Mouse (Mus musculus): ENCODE measurements around the gene Usp38. TPM values are rescaled to one million over a fixed set of nuclear protein-coding genes. Genes with fewer than 3 reads are reported as not detected.

Usp38 gene
- total and polyA plus RNA-seq, 3 experiments: 19.3 to 30.6 (median 20.4) TPM

GRCm38 (mm10) chr8:80957776-80958175 is 57.0 kb downstream of the Usp38 start (continued):
- no peak for TF ChIP-seq EP300 (IDR thresholded peaks at IDR 0.05; ENCODE audit: low read length)
- TF ChIP-seq BHLHE40 (IDR thresholded peaks at IDR 0.05; ENCODE audit: low read depth, low read length): no peak

- Histone ChIP-seq H3K27ac (ENCODE audit: insufficient read depth, low read depth) (no peak overlapping the region), H3K4me3 (replicated peaks in 1 of 3; ENCODE audit: low read depth in 2 of 3, low read length in 2 of 3, poor library complexity in 1 of 3) (no peak overlapping the region), H3K9me3 (replicated peaks; ENCODE audit: low read length) (peaks cover 8% of the 10 kb centered on the region), H3K79me2 (replicated peaks; ENCODE audit: control insufficient read depth, extremely low read depth, insufficient read depth, poor library complexity, severe bottlenecking) (no peaks in the 10 kb centered on the region), H3K9ac (ENCODE audit: insufficient read depth, low read depth) (no peak overlapping the region), H3K4me2 (ENCODE audit: insufficient read depth, low read depth, poor library complexity, severe bottlenecking) (no peak overlapping the region), H3K4me1 (ENCODE audit: control insufficient read depth in 1 of 2, insufficient read depth in 2 of 2) (peaks cover 7 to 16% of the 10 kb centered on the region in 2 experiments; a peak in 3 of 4 replicates), H3K27me3 (replicated peaks) (no peaks in the 10 kb centered on the region), H3K36me3 (replicated peaks in 1 of 2; ENCODE audit: control insufficient read depth in 1 of 2, insufficient read depth in 1 of 2, low read length in 1 of 2) (no peaks in the 10 kb centered on the region)
- dilution Hi-C loops (cut with MboI; ENCODE audit: extremely low pct_ligation_motif_present, extremely low pct_unique_long_range_greater_than_20kb, low sequenced_read_pairs): no loop called here
- TF ChIP-seq ZNF384 (IDR thresholded peaks at IDR 0.05; ENCODE audit: low read depth, low read length) (no peak), MXI1 (IDR thresholded peaks at IDR 0.05; ENCODE audit: low read depth, low read length) (no peak), HCFC1 (IDR thresholded peaks at IDR 0.05; ENCODE audit: low read depth, low read length) (no peak), ZKSCAN1 (IDR thresholded peaks at IDR 0.05; ENCODE audit: borderline replicate concordance, low read depth, low read length) (no peak), MEF2A (IDR thresholded peaks at IDR 0.05; ENCODE audit: borderline replicate concordance, low read depth, low read length) (no peak), BHLHE40 (IDR thresholded peaks at IDR 0.05; ENCODE audit: low read depth, low read length) (no peak), NELFE (IDR thresholded peaks at IDR 0.05; ENCODE audit: low read depth, low read length) (no peak), TCF12 (IDR thresholded peaks at IDR 0.05; ENCODE audit: low read depth, low read length) (no peak), POLR2AphosphoS2 (IDR thresholded peaks at IDR 0.05; ENCODE audit: low read depth, low read length) (no peak), ZC3H11A (IDR thresholded peaks at IDR 0.05; ENCODE audit: low read depth, low read length) (no peak), MAX (IDR thresholded peaks at IDR 0.05; ENCODE audit: low read length) (no peak), RCOR1 (conservative IDR thresholded peaks at IDR 0.05; ENCODE audit: low read depth, low read length) (no peak), ETS1 (conservative IDR thresholded peaks at IDR 0.05; ENCODE audit: low read depth, low read length) (no peak), E2F4 (IDR thresholded peaks at IDR 0.05; ENCODE audit: insufficient replicate concordance, low read depth, low read length) (no peak), POLR2A (IDR thresholded peaks at IDR 0.05; ENCODE audit: low read depth, low read length) (no peak), SIN3A (IDR thresholded peaks at IDR 0.05; ENCODE audit: low read length) (no peak), RAD21 (IDR thresholded peaks at IDR 0.05; ENCODE audit: low read depth, low read length) (no peak), MAFK (IDR thresholded peaks at IDR 0.05; ENCODE audit: insufficient replicate concordance, low read length) (no peak), UBTF (IDR thresholded peaks at IDR 0.05; ENCODE audit: low read depth, low read length) (no peak), EP300 (IDR thresholded peaks at IDR 0.05; ENCODE audit: low read length) (no peak)
- no peak for DNase-seq (ENCODE audit: extremely low read depth)
- in situ Hi-C loops (cut with MboI; ENCODE audit: low pct_ligation_motif_present, low pct_unique_long_range_greater_than_20kb, low sequenced_read_pairs): no loop called here
These were observed 61.8 kb downstream of the Usp38 start for GRCm38 (mm10) chr8:80952973-80953372.
